Mouse (Mus musculus): ENCODE results near the gene Orm3.

- no peak for TF ChIP-seq CTCF (IDR thresholded peaks at IDR 0.05; ENCODE audit: low read depth)
- TF ChIP-seq EP300 (IDR thresholded peaks at IDR 0.05; ENCODE audit: low read depth), result no peak
Observed at GRCm38 (mm10) chr4:63402056-63402455, 46.1 kb downstream of the Orm3 start.

Data from liver, postnatal 0 days (tissue).